Mouse (Mus musculus) bone marrow macrophage, adult 2 months (primary cell): ENCODE results near the gene Exph5.

ENCODE experiments used
- CTCF ChIP-seq: IDR thresholded peaks from 2 replicates; pipeline ENCODE4 v1.5.1; 2012; ENCODE audit warnings: low read depth, mild to moderate bottlenecking, low read length, moderate library complexity
- POLR2A ChIP-seq: IDR thresholded peaks from 2 replicates; pipeline ENCODE4 v1.6.1; 2012; ENCODE audit warnings: mild to moderate bottlenecking, low read depth, low read length, borderline replicate concordance

DNA sequence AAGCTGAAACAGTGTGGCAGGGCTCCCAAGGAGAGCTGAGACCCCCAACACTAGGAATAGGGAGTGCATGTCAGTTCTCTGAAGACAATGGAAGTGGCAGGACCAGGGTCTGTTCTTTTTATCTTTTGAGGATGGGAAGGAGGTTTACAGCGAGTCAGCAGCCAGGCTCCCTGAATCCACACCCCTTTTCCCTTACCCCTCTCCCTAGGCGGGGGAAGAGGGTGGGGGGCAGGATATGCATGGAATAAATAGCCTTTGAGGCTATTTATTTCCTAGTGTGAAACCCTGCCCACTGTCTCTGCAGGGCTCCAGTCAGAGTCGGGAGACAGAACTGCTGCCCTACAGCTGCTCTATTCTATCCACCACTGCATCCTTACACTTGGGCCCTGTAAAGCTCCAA lies 43.7 kb upstream of the Exph5 start:
- TF ChIP-seq POLR2A (no peak), CTCF (no peak)
